Mouse (Mus musculus): ENCODE measurements around the gene Serpina6. TPM values are rescaled to one million over a fixed set of nuclear protein-coding genes. Genes with fewer than 3 reads are reported as not detected.
A peak's percentile ranks its signal among the peaks of the same experiment; 100 is the strongest.

The Serpina6 gene
- polyA plus RNA-seq, 1 experiment from 2014 or later, result 0.79 TPM

- H3K9me3 ChIP-seq (ENCODE audit: control insufficient read depth, low read length), result no peaks in the 10 kb centered on the region
- ATAC-seq (ENCODE audit: low read depth), result peak; percentile 71; the same call in 1 of the 2 replicates
- 1% methylated on average over 2 of the region's 2 CpGs for whole genome bisulfite sequencing
- H3K4me3 ChIP-seq (ENCODE audit: low read depth, low read length), result no peak overlapping the region
- no peak overlapping the region for H3K9ac ChIP-seq (replicated peaks; ENCODE audit: low read depth, low read length)
- H3K4me2 ChIP-seq (ENCODE audit: low read depth, low read length), result no peak overlapping the region
- no peak overlapping the region for H3K27ac ChIP-seq (ENCODE audit: low read depth, low read length)
- no peaks in the 10 kb centered on the region for H3K36me3 ChIP-seq (ENCODE audit: control insufficient read depth, insufficient read depth, low read length)
- H3K27me3 ChIP-seq (ENCODE audit: control insufficient read depth, insufficient read depth, low read length), result no peaks in the 10 kb centered on the region
- H3K4me1 ChIP-seq (ENCODE audit: control insufficient read depth, insufficient read depth, low read length), result no peaks in the 10 kb centered on the region
Observed at GRCm38 (mm10) chr12:103643336-103643735, 13.7 kb downstream of the Serpina6 start.

GRCm38 (mm10) chr12:103635846-103636245 is 21.2 kb downstream of the Serpina6 start:
- no peak for ATAC-seq (ENCODE audit: low read depth)
- H3K27me3 ChIP-seq (ENCODE audit: control insufficient read depth, insufficient read depth, low read length), result no peaks in the 10 kb centered on the region
- no peak overlapping the region for H3K4me2 ChIP-seq (ENCODE audit: low read depth, low read length)
- no peak overlapping the region for H3K27ac ChIP-seq (ENCODE audit: low read depth, low read length)
- no peaks in the 10 kb centered on the region for H3K4me1 ChIP-seq (ENCODE audit: control insufficient read depth, insufficient read depth, low read length)
- H3K36me3 ChIP-seq (ENCODE audit: control insufficient read depth, insufficient read depth, low read length), result no peaks in the 10 kb centered on the region
- H3K9ac ChIP-seq (replicated peaks; ENCODE audit: low read depth, low read length), result no peak overlapping the region
- 87% methylated on average over 2 of the region's 2 CpGs for WGBS
- no peaks in the 10 kb centered on the region for H3K9me3 ChIP-seq (ENCODE audit: control insufficient read depth, low read length)
- no peak overlapping the region for H3K4me3 ChIP-seq (ENCODE audit: low read depth, low read length)

GRCm38 (mm10) chr12:103634430-103634829 is 22.6 kb downstream of the Serpina6 start:
- H3K4me3 ChIP-seq (ENCODE audit: low read depth, low read length), result no peak overlapping the region

GRCm38 (mm10) chr12:103631203-103631612 is 25.8 kb downstream of the Serpina6 start, which contains the start of gene Serpina10:
TSS of gene Serpina10 (minus strand) at chr12:103631444.
- Histone ChIP-seq H3K36me3 (ENCODE audit: control insufficient read depth, insufficient read depth, low read length) (no peaks in the 10 kb centered on the region), H3K9ac (replicated peaks; ENCODE audit: low read depth, low read length) (no peak within 1 kb of the TSS), H3K4me2 (ENCODE audit: low read depth, low read length) (no peak within 1 kb of the TSS), H3K27ac (ENCODE audit: low read depth, low read length) (no peak within 1 kb of the TSS), H3K4me1 (ENCODE audit: control insufficient read depth, insufficient read depth, low read length) (no peaks in the 10 kb centered on the region), H3K27me3 (ENCODE audit: control insufficient read depth, insufficient read depth, low read length) (no peaks in the 10 kb centered on the region), H3K4me3 (ENCODE audit: low read depth, low read length) (no peak within 1 kb of the TSS), H3K9me3 (ENCODE audit: control insufficient read depth, low read length) (no peaks in the 10 kb centered on the region)
- WGBS, result 77% methylated on average over 3 of the region's 3 CpGs
- ATAC-seq (ENCODE audit: low read depth), result no peak

More at GRCm38 (mm10) chr12:103634430-103634829, 22.6 kb downstream of the Serpina6 start:
- no peak overlapping the region for H3K4me2 ChIP-seq (ENCODE audit: low read depth, low read length)
- H3K27ac ChIP-seq (ENCODE audit: low read depth, low read length), result no peak overlapping the region
- no peaks in the 10 kb centered on the region for H3K36me3 ChIP-seq (ENCODE audit: control insufficient read depth, insufficient read depth, low read length)
- no peaks in the 10 kb centered on the region for H3K9me3 ChIP-seq (ENCODE audit: control insufficient read depth, low read length)
- ATAC-seq (ENCODE audit: low read depth), result no peak
- H3K4me1 ChIP-seq (ENCODE audit: control insufficient read depth, insufficient read depth, low read length), result no peaks in the 10 kb centered on the region
- no peak overlapping the region for H3K9ac ChIP-seq (replicated peaks; ENCODE audit: low read depth, low read length)
- no peaks in the 10 kb centered on the region for H3K27me3 ChIP-seq (ENCODE audit: control insufficient read depth, insufficient read depth, low read length)
- WGBS, result 80% methylated on average over 2 of the region's 2 CpGs

GRCm38 (mm10) chr12:103616860-103617261 is 40.2 kb downstream of the Serpina6 start:
- H3K4me1 ChIP-seq (ENCODE audit: control insufficient read depth, insufficient read depth, low read length), result no peaks in the 10 kb centered on the region
- no peak overlapping the region for H3K4me3 ChIP-seq (ENCODE audit: low read depth, low read length)
- ATAC-seq (ENCODE audit: low read depth), result no peak
- no peaks in the 10 kb centered on the region for H3K9me3 ChIP-seq (ENCODE audit: control insufficient read depth, low read length)
- no peaks in the 10 kb centered on the region for H3K36me3 ChIP-seq (ENCODE audit: control insufficient read depth, insufficient read depth, low read length)
- 90% methylated on average over 10 of the region's 10 CpGs for WGBS
- H3K27me3 ChIP-seq (ENCODE audit: control insufficient read depth, insufficient read depth, low read length), result no peaks in the 10 kb centered on the region
- no peak overlapping the region for H3K27ac ChIP-seq (ENCODE audit: low read depth, low read length)
- H3K4me2 ChIP-seq (ENCODE audit: low read depth, low read length), result no peak overlapping the region
- no peak overlapping the region for H3K9ac ChIP-seq (replicated peaks; ENCODE audit: low read depth, low read length)

DNA sequence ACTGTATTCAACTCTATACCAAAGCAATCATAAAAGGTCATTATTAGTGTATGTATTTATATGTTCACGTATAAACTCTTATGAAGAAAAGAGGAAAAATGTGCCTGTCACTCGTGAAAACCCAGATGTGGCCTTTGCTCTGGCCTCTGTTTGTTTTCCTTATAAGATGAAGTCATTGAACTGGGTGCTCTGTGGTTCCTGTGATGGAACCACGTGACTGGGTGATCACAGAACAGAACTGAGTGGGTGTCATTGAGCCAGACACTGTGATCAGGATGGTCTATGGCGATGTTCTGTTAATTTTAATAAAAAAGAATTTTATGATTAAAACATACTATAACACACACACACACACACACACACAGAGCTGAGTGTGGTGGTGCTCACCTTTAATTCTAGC is 41.3 kb downstream of the Serpina6 start:
- 84% methylated on average over 4 of the region's 4 CpGs for WGBS
- Histone ChIP-seq H3K36me3 (ENCODE audit: control insufficient read depth, insufficient read depth, low read length) (no peaks in the 10 kb centered on the region), H3K27me3 (ENCODE audit: control insufficient read depth, insufficient read depth, low read length) (no peaks in the 10 kb centered on the region), H3K9me3 (ENCODE audit: control insufficient read depth, low read length) (no peaks in the 10 kb centered on the region), H3K9ac (replicated peaks; ENCODE audit: low read depth, low read length) (no peak overlapping the region), H3K4me1 (ENCODE audit: control insufficient read depth, insufficient read depth, low read length) (no peaks in the 10 kb centered on the region), H3K4me2 (ENCODE audit: low read depth, low read length) (no peak overlapping the region), H3K4me3 (ENCODE audit: low read depth, low read length) (no peak overlapping the region), H3K27ac (ENCODE audit: low read depth, low read length) (no peak overlapping the region)
- ATAC-seq (ENCODE audit: low read depth), result no peak

GRCm38 (mm10) chr12:103615141-103615540 is 41.9 kb downstream of the Serpina6 start:
- H3K4me3 ChIP-seq (ENCODE audit: low read depth, low read length), result no peak overlapping the region
- no peak overlapping the region for H3K4me2 ChIP-seq (ENCODE audit: low read depth, low read length)
- no peaks in the 10 kb centered on the region for H3K36me3 ChIP-seq (ENCODE audit: control insufficient read depth, insufficient read depth, low read length)
- H3K27me3 ChIP-seq (ENCODE audit: control insufficient read depth, insufficient read depth, low read length), result no peaks in the 10 kb centered on the region
- no peak overlapping the region for H3K27ac ChIP-seq (ENCODE audit: low read depth, low read length)
- no peaks in the 10 kb centered on the region for H3K4me1 ChIP-seq (ENCODE audit: control insufficient read depth, insufficient read depth, low read length)
- ATAC-seq (ENCODE audit: low read depth), result no peak
- H3K9ac ChIP-seq (replicated peaks; ENCODE audit: low read depth, low read length), result no peak overlapping the region
- H3K9me3 ChIP-seq (ENCODE audit: control insufficient read depth, low read length), result no peaks in the 10 kb centered on the region
- WGBS, result 92% methylated on average over 1 of the region's 1 CpGs

GRCm38 (mm10) chr12:103601839-103602238 is 55.2 kb downstream of the Serpina6 start:
- no peak overlapping the region for H3K27ac ChIP-seq (ENCODE audit: low read depth, low read length)
- WGBS, result 87% methylated on average over 3 of the region's 3 CpGs
- no peak overlapping the region for H3K4me2 ChIP-seq (ENCODE audit: low read depth, low read length)
- H3K9ac ChIP-seq (replicated peaks; ENCODE audit: low read depth, low read length), result no peak overlapping the region
- no peaks in the 10 kb centered on the region for H3K36me3 ChIP-seq (ENCODE audit: control insufficient read depth, insufficient read depth, low read length)
- ATAC-seq (ENCODE audit: low read depth), result no peak
- no peak overlapping the region for H3K4me3 ChIP-seq (ENCODE audit: low read depth, low read length)
- H3K4me1 ChIP-seq (ENCODE audit: control insufficient read depth, insufficient read depth, low read length), result no peaks in the 10 kb centered on the region
- no peaks in the 10 kb centered on the region for H3K27me3 ChIP-seq (ENCODE audit: control insufficient read depth, insufficient read depth, low read length)
- no peaks in the 10 kb centered on the region for H3K9me3 ChIP-seq (ENCODE audit: control insufficient read depth, low read length)

- 26% methylated on average over 3 of the region's 3 CpGs for WGBS
- Histone ChIP-seq H3K4me3 (ENCODE audit: low read depth, low read length) (no peak overlapping the region), H3K4me2 (ENCODE audit: low read depth, low read length) (no peak overlapping the region), H3K27ac (ENCODE audit: low read depth, low read length) (no peak overlapping the region), H3K36me3 (ENCODE audit: control insufficient read depth, insufficient read depth, low read length) (no peaks in the 10 kb centered on the region), H3K9me3 (ENCODE audit: control insufficient read depth, low read length) (no peaks in the 10 kb centered on the region), H3K27me3 (ENCODE audit: control insufficient read depth, insufficient read depth, low read length) (no peaks in the 10 kb centered on the region), H3K9ac (replicated peaks; ENCODE audit: low read depth, low read length) (no peak overlapping the region), H3K4me1 (ENCODE audit: control insufficient read depth, insufficient read depth, low read length) (no peaks in the 10 kb centered on the region)
- ATAC-seq (ENCODE audit: low read depth), result no peak
Observed at GRCm38 (mm10) chr12:103600364-103600763, 56.6 kb downstream of the Serpina6 start.

All from neural tube, embryonic 14.5 days (tissue).